24 mouse cellular contexts compared by ENCODE assay signal in genomic region chr14:50478406-50478805, GRCm38 (mm10). TPM values are rescaled to one million over a fixed set of nuclear protein-coding genes. Genes with fewer than 3 reads are reported as not detected.
DNase-seq lines count a peak whose midpoint lies in the region; TF ChIP-seq lines count a peak whose summit lies in the region.
"Had no signal": no experiment of that assay in that cellular context is flagged by ENCODE, and none has a peak within 500 bp of the region (broad histone marks: within the 10 kb centered on the region; RNA-seq: fewer than 3 reads in every experiment).

No protein-coding gene starts in this region.

- H3K36me3 ChIP-seq in kidney, adult 2 months (ENCODE audit: control insufficient read depth, insufficient read depth, low read length) = no peaks in the 10 kb centered on the region
- H3K36me3 ChIP-seq: embryonic facial prominence, embryonic 13.5 days; embryonic facial prominence, embryonic 15.5 days; forebrain, embryonic 10.5 days; forebrain, embryonic 12.5 days had no signal

- DNase-seq in kidney, adult 2 months = peak; percentile 65
- no peak for DNase-seq in kidney, postnatal 4 days
- DNase-seq in kidney, adult 9 months = peak; percentile 70
- DNase-seq in kidney, postnatal 10 days = no peak
- DNase-seq: adrenal gland, adult 2 months; adrenal gland, postnatal 10 days; adrenal gland, postnatal 25 days; cerebellum, adult 11 months; cerebellum, adult 18-20 months; cerebellum, adult 8-10 months; cerebellum, adult 9-11 months; cerebellum, postnatal 14 days; cerebellum, postnatal 36 days; embryo, embryonic 11 days had no signal

- H3K4me3 ChIP-seq in kidney, adult 2 months (ENCODE audit: insufficient read depth, low read depth, low read length) = no peak overlapping the region
- H3K4me3 ChIP-seq: embryonic facial prominence, embryonic 13.5 days; embryonic facial prominence, embryonic 15.5 days; erythroblast, embryonic 14.5 days; forebrain, embryonic 10.5 days; forebrain, embryonic 12.5 days had no signal

- WGBS in kidney, adult 2 months = 61% methylated on average over 2 of the region's 2 CpGs

- no peak overlapping the region for H3K27ac ChIP-seq in kidney, adult 2 months (ENCODE audit: insufficient read depth, low read depth, low read length)
- H3K27ac ChIP-seq: embryonic facial prominence, embryonic 13.5 days; embryonic facial prominence, embryonic 15.5 days; forebrain, embryonic 10.5 days; forebrain, embryonic 12.5 days had no signal

- no peak for TF ChIP-seq POLR2A in kidney, adult 2 months (IDR thresholded peaks at IDR 0.05; ENCODE audit: low read depth, low read length)

- H3K27me3 ChIP-seq in kidney, adult 2 months (replicated peaks; ENCODE audit: control insufficient read depth, insufficient read depth, low read length) = no peaks in the 10 kb centered on the region
- H3K27me3 ChIP-seq: embryonic facial prominence, embryonic 13.5 days; embryonic facial prominence, embryonic 15.5 days; forebrain, embryonic 12.5 days had no signal

- no peaks in the 10 kb centered on the region for H3K4me1 ChIP-seq in kidney, adult 2 months (ENCODE audit: control insufficient read depth, insufficient read depth, low read length)
- H3K4me1 ChIP-seq: embryonic facial prominence, embryonic 13.5 days; embryonic facial prominence, embryonic 15.5 days; forebrain, embryonic 10.5 days; forebrain, embryonic 12.5 days had no signal

- TF ChIP-seq CTCF in kidney, adult 2 months (conservative IDR thresholded peaks at IDR 0.05; ENCODE audit: insufficient read depth, insufficient read length, low read depth, low read length) = no peak

RNA-seq across cellular contexts. Expression of gene Olfr741, which starts 5.9 kb away (rescaled TPM):
- polyA plus RNA-seq in kidney, adult 2 months (2012; rRNA removed) = not detected in 2 replicates
- polyA plus RNA-seq: adrenal gland, adult 2 months; brain, embryonic 14.5 days; C2C12; embryonic facial prominence, embryonic 11.5 days; embryonic facial prominence, embryonic 13.5 days; embryonic facial prominence, embryonic 15.5 days; erythroblast, embryonic 14.5 days; forebrain, embryonic 10.5 days; forebrain, embryonic 12.5 days; forebrain, embryonic 14.5 days; forebrain, embryonic 16.5 days had no signal

RNA-seq across cellular contexts. Expression of gene Olfr742, which starts 25.0 kb away (rescaled TPM):
- not detected in 2 replicates for polyA plus RNA-seq in kidney, adult 2 months (2012; rRNA removed)
- polyA plus RNA-seq: adrenal gland, adult 2 months; brain, embryonic 14.5 days; C2C12; embryonic facial prominence, embryonic 11.5 days; embryonic facial prominence, embryonic 13.5 days; embryonic facial prominence, embryonic 15.5 days; erythroblast, embryonic 14.5 days; forebrain, embryonic 10.5 days; forebrain, embryonic 12.5 days; forebrain, embryonic 14.5 days; forebrain, embryonic 16.5 days had no signal

RNA-seq across cellular contexts. Expression of gene Olfr740, which starts 33.1 kb away (rescaled TPM):
- not detected in 2 replicates for polyA plus RNA-seq in kidney, adult 2 months (2012; rRNA removed)
- polyA plus RNA-seq: adrenal gland, adult 2 months; brain, embryonic 14.5 days; C2C12; embryonic facial prominence, embryonic 11.5 days; embryonic facial prominence, embryonic 13.5 days; erythroblast, embryonic 14.5 days; forebrain, embryonic 10.5 days; forebrain, embryonic 12.5 days; forebrain, embryonic 14.5 days; forebrain, embryonic 16.5 days had no signal

RNA-seq across cellular contexts. Expression of gene Olfr743, which starts 43.2 kb away (rescaled TPM):
- polyA plus RNA-seq in kidney, adult 2 months (2012; rRNA removed) = not detected in 2 replicates
- polyA plus RNA-seq: adrenal gland, adult 2 months; brain, embryonic 14.5 days; C2C12; embryonic facial prominence, embryonic 11.5 days; embryonic facial prominence, embryonic 13.5 days; embryonic facial prominence, embryonic 15.5 days; erythroblast, embryonic 14.5 days; forebrain, embryonic 10.5 days; forebrain, embryonic 12.5 days; forebrain, embryonic 14.5 days; forebrain, embryonic 16.5 days had no signal

RNA-seq across cellular contexts. Expression of gene Olfr739, which starts 60.0 kb away (rescaled TPM):
- polyA plus RNA-seq in kidney, adult 2 months (2012; rRNA removed) = not detected in 2 replicates
- polyA plus RNA-seq: adrenal gland, adult 2 months; brain, embryonic 14.5 days; C2C12; embryonic facial prominence, embryonic 11.5 days; embryonic facial prominence, embryonic 13.5 days; erythroblast, embryonic 14.5 days; forebrain, embryonic 10.5 days; forebrain, embryonic 12.5 days; forebrain, embryonic 14.5 days; forebrain, embryonic 16.5 days had no signal

Comparison
In these comparisons a context has a peak if more than half of its experiments do, and no peak if none do; other contexts are left out.
1. DNase-seq: peak in kidney, adult 2 months (single experiment) and kidney, adult 9 months (single experiment); none in kidney, postnatal 4 days (0 of 2) and kidney, postnatal 10 days (single experiment).